Mouse (Mus musculus): ENCODE measurements around the gene Pik3c2b. TPM values are rescaled to one million over a fixed set of nuclear protein-coding genes. Genes with fewer than 3 reads are reported as not detected.

Pik3c2b gene
- polyA plus RNA-seq, 1 experiment, result 1.1 TPM

DNA sequence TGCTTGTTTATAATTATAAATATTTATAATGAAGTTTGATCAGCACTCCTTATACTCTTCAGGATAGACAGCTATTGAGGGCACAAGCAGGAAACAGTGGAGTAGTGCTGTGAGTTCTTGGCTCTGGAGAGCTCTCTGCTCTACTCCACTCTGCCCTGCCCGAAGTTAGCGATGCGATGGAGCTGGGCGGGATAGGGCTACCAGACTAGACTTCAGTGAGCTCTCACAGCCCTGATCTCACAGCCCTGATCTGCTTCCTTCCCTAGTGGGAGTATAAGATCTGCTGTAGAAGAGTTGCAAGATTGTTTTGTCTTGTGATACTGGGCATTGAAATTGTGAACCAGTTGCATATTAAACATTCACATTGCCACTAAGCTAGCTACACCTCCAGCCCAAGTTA lies 89.4 kb downstream of the Pik3c2b start:
- no peak overlapping the region for H3K27ac ChIP-seq (ENCODE audit: control insufficient read depth, insufficient read depth, low read depth, low read length)
- no peak for TF ChIP-seq CTCF (IDR thresholded peaks at IDR 0.05; ENCODE audit: control insufficient read depth, insufficient read depth, insufficient replicate concordance, low read depth, low read length)
- TF ChIP-seq POLR2A (IDR thresholded peaks at IDR 0.05; ENCODE audit: control insufficient read depth, low read depth, low read length), result no peak
- H3K36me3 ChIP-seq (ENCODE audit: control insufficient read depth, insufficient read depth, low read length), result peaks cover 7% of the 10 kb centered on the region; the same call in 1 of the 2 replicates
- H3K4me3 ChIP-seq (ENCODE audit: control insufficient read depth, low read depth, low read length), result peak overlapping the region; percentile 46
- H3K27me3 ChIP-seq (ENCODE audit: control insufficient read depth, insufficient read depth, low read length), result no peaks in the 10 kb centered on the region
- peaks cover 2% of the 10 kb centered on the region; the same call in 1 of the 2 replicates for H3K4me1 ChIP-seq (ENCODE audit: control insufficient read depth, insufficient read depth, low read length)

DNA sequence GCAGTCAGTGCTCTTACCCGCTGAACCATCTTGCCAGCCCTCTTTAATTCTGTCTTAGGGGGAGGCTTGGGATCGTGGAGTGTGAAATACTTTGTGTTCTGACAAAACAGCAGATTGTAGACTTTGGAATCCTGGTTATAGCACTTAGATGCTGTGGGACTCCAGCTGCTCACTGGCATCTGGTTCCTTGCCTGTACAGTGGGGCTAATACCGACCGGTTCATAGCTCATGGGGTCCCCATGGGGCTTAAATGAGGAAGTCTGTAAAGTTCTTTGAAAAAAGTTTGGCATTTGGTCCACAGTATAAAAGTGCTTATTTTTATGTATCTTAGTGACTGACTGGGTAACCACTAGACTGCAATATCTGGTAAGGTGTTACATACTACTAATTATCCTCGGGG lies 90.3 kb downstream of the Pik3c2b start:
- no peak overlapping the region for H3K4me3 ChIP-seq (ENCODE audit: control insufficient read depth, low read depth, low read length)
- H3K27me3 ChIP-seq (ENCODE audit: control insufficient read depth, insufficient read depth, low read length), result no peaks in the 10 kb centered on the region
- peaks cover 2% of the 10 kb centered on the region; the same call in 1 of the 2 replicates for H3K4me1 ChIP-seq (ENCODE audit: control insufficient read depth, insufficient read depth, low read length)
- H3K36me3 ChIP-seq (ENCODE audit: control insufficient read depth, insufficient read depth, low read length), result peaks cover 7% of the 10 kb centered on the region; the same call in 1 of the 2 replicates
- no peak for TF ChIP-seq CTCF (IDR thresholded peaks at IDR 0.05; ENCODE audit: control insufficient read depth, insufficient read depth, insufficient replicate concordance, low read depth, low read length)
- TF ChIP-seq POLR2A (IDR thresholded peaks at IDR 0.05; ENCODE audit: control insufficient read depth, low read depth, low read length), result no peak
- H3K27ac ChIP-seq (ENCODE audit: control insufficient read depth, insufficient read depth, low read depth, low read length), result no peak overlapping the region

DNA sequence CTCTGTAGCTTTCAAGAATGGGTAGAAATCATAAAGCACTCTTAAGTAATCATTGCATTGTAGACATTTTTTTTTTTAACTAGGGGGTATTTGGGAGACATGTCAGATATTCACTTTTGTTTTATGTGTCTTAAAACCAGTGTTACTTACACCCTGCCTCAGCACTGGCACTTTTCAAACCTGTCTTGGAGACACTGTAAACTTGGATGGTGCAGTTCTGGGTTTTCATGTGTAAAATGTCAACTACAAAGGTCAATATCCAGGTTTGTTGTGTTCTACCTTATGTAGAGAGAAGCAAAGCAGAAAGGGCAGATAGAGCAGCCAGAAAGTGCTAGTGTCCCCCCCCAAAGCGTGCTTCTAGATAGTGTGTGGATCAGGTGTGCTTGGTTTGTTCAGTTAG lies 92.9 kb downstream of the Pik3c2b start:
- peaks cover 3% of the 10 kb centered on the region; the same call in 1 of the 2 replicates for H3K36me3 ChIP-seq (ENCODE audit: control insufficient read depth, insufficient read depth, low read length)
- TF ChIP-seq POLR2A (IDR thresholded peaks at IDR 0.05; ENCODE audit: control insufficient read depth, low read depth, low read length), result no peak
- no peak for TF ChIP-seq CTCF (IDR thresholded peaks at IDR 0.05; ENCODE audit: control insufficient read depth, insufficient read depth, insufficient replicate concordance, low read depth, low read length)
- no peaks in the 10 kb centered on the region for H3K4me1 ChIP-seq (ENCODE audit: control insufficient read depth, insufficient read depth, low read length)
- no peaks in the 10 kb centered on the region for H3K27me3 ChIP-seq (ENCODE audit: control insufficient read depth, insufficient read depth, low read length)
- H3K27ac ChIP-seq (ENCODE audit: control insufficient read depth, insufficient read depth, low read depth, low read length), result no peak overlapping the region
- H3K4me3 ChIP-seq (ENCODE audit: control insufficient read depth, low read depth, low read length), result no peak overlapping the region

DNA sequence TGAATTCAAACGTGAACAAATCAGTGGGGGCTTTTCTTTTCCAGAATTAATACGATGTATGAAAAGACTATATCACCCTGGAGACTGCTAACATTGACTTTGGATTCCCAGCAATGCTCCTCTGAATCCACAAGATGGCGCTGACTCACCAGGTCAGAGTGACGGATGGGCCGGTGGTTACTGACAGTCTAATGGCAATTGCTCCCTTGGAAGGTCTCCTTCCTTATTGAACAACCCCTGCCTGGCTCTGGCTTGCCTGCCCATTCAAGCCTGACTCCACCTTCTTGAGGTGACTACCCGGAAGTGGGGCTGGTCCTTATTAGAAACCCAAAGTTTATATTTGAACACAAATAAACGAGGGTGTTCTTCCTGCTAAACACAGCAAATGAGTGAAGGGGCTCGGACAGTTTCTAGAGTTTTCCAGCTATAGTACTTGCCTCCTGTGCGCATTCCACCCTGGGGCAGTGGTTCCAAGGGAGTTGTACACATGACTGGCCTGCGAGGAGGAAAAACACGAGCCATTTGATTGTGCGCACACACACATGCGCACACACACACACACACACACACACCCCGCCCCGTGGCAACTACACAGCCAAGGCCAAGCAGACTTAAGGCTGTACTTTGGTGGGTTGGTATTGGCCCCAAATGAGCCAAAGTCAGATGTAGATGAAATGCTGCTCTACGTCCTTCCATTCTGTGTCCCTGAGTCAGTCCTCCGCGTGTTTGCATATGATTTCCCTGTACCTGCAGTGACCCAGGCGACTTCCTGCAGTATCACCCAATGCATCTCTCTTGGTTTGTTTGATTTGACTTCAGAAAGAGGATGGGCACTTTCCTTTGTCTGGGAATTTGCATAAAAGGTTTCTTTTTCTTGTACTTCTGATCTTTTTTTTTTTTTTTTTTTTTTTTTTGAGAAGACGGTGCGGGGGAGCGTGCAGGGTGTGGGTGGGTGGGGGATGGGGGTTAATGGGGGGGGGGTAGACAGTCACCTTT lies 100.8 kb downstream of the Pik3c2b start:
- Histone ChIP-seq H3K27me3 (ENCODE audit: control insufficient read depth, insufficient read depth, low read length) (no peaks in the 10 kb centered on the region), H3K4me1 (ENCODE audit: control insufficient read depth, insufficient read depth, low read length) (peaks cover 6% of the 10 kb centered on the region), H3K36me3 (ENCODE audit: control insufficient read depth, insufficient read depth, low read length) (no peaks in the 10 kb centered on the region), H3K4me3 (ENCODE audit: control insufficient read depth, low read depth, low read length) (peak overlapping the region; percentile 42), H3K27ac (ENCODE audit: control insufficient read depth, insufficient read depth, low read depth, low read length) (no peak overlapping the region)
- TF ChIP-seq CTCF (IDR thresholded peaks at IDR 0.05; ENCODE audit: control insufficient read depth, insufficient read depth, insufficient replicate concordance, low read depth, low read length), result peak; percentile 88; the same call in 1 of the 2 replicates
- no peak for TF ChIP-seq POLR2A (IDR thresholded peaks at IDR 0.05; ENCODE audit: control insufficient read depth, low read depth, low read length)

DNA sequence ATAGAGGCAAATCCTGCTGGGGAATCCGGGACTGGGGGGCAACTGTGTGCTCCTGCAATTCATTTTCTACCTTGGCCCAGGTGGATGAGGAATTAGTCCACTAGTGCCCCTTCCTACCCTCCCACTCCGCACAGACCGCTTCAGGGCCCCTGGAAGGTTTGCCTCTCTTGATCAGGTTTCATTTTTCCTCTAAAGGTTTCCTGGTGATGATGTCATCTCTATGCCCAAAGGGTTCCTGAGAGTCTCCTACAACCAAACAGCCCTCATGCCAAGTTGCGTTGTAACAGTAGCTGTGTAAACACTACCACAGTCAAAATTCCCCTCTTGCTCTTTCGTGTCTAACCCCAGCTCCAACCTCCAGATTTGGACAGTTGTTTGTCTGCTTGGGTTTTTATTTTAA lies 101.9 kb downstream of the Pik3c2b start:
- H3K36me3 ChIP-seq (ENCODE audit: control insufficient read depth, insufficient read depth, low read length), result no peaks in the 10 kb centered on the region
- H3K4me1 ChIP-seq (ENCODE audit: control insufficient read depth, insufficient read depth, low read length), result peaks cover 6% of the 10 kb centered on the region
- H3K4me3 ChIP-seq (ENCODE audit: control insufficient read depth, low read depth, low read length), result no peak overlapping the region
- no peaks in the 10 kb centered on the region for H3K27me3 ChIP-seq (ENCODE audit: control insufficient read depth, insufficient read depth, low read length)
- no peak overlapping the region for H3K27ac ChIP-seq (ENCODE audit: control insufficient read depth, insufficient read depth, low read depth, low read length)
- no peak for TF ChIP-seq POLR2A (IDR thresholded peaks at IDR 0.05; ENCODE audit: control insufficient read depth, low read depth, low read length)
- no peak for TF ChIP-seq CTCF (IDR thresholded peaks at IDR 0.05; ENCODE audit: control insufficient read depth, insufficient read depth, insufficient replicate concordance, low read depth, low read length)

DNA sequence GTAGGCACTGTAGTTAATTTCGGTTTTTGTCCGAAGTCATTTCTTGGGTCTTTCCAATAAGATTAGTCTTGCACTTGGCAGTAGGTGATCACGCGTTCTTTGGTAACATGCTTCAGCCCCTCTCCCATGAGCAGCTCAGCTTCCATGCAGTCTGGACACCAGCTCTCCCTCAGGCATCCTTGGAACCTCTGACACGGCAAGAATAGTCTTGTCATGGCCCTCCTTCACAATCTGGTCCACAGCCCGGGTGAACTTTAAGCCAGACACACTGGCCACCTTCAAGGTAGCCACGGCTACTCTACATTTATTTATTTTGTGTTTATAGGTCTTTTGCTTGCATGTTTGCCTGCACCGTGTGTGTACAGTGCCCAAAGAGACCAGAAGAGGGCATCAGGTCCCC lies 102.7 kb downstream of the Pik3c2b start:
- Histone ChIP-seq H3K4me1 (ENCODE audit: control insufficient read depth, insufficient read depth, low read length) (peaks cover 6% of the 10 kb centered on the region), H3K4me3 (ENCODE audit: control insufficient read depth, low read depth, low read length) (no peak overlapping the region), H3K27me3 (ENCODE audit: control insufficient read depth, insufficient read depth, low read length) (no peaks in the 10 kb centered on the region), H3K36me3 (ENCODE audit: control insufficient read depth, insufficient read depth, low read length) (no peaks in the 10 kb centered on the region), H3K27ac (ENCODE audit: control insufficient read depth, insufficient read depth, low read depth, low read length) (no peak overlapping the region)
- TF ChIP-seq CTCF (IDR thresholded peaks at IDR 0.05; ENCODE audit: control insufficient read depth, insufficient read depth, insufficient replicate concordance, low read depth, low read length) (no peak), POLR2A (IDR thresholded peaks at IDR 0.05; ENCODE audit: control insufficient read depth, low read depth, low read length) (no peak)

DNA sequence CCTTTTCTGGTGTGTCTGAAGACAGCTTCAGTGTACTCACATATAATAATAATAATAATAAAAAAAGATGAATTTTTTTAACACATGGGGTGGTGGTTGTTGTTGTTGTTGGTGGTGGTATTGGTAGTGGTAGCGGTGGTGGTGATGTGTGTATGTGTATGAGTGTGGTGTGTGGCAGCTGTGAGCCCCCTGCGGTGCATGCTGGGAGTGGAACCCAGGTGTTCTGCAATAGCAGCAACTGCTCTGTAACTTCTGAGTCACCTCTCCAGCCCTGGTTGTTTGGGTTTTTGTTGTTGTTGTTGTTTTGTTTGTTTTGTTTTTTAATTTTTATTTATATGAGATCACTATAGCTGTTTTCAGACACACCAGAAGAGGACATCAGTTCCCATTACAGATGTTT lies 105.1 kb downstream of the Pik3c2b start:
- H3K27ac ChIP-seq (ENCODE audit: control insufficient read depth, insufficient read depth, low read depth, low read length), result no peak overlapping the region
- no peak for TF ChIP-seq CTCF (IDR thresholded peaks at IDR 0.05; ENCODE audit: control insufficient read depth, insufficient read depth, insufficient replicate concordance, low read depth, low read length)
- TF ChIP-seq POLR2A (IDR thresholded peaks at IDR 0.05; ENCODE audit: control insufficient read depth, low read depth, low read length), result no peak
- no peaks in the 10 kb centered on the region for H3K27me3 ChIP-seq (ENCODE audit: control insufficient read depth, insufficient read depth, low read length)
- no peaks in the 10 kb centered on the region for H3K36me3 ChIP-seq (ENCODE audit: control insufficient read depth, insufficient read depth, low read length)
- no peak overlapping the region for H3K4me3 ChIP-seq (ENCODE audit: control insufficient read depth, low read depth, low read length)
- peaks cover 6% of the 10 kb centered on the region for H3K4me1 ChIP-seq (ENCODE audit: control insufficient read depth, insufficient read depth, low read length)
